Mouse (Mus musculus): Measurements from ENCODE around the gene Taf1. TPM values are rescaled to one million over a fixed set of nuclear protein-coding genes. Genes with fewer than 3 reads are reported as not detected.

Gene Taf1
- 77.6 TPM for polyA plus RNA-seq (2014; fragmentation: Illumina TruSeq; extraction: RNeasy Lipid Tissue Mini Kit (QIAGEN cat#74804); ENCODE audit: low read depth, low replicate concordance)

GRCm38 (mm10) chrX:101532347-101533221 lies at the start of gene Taf1:
Taf1 (plus strand) TSS chrX:101532734.

GRCm38 (mm10) chrX:101639741-101640166 lies 107.2 kb downstream of the Taf1 start, which contains the start of gene Ogt:
Ogt (plus strand) TSS chrX:101640060.

Other genes starting within 250 kb of the Taf1 start
- 0.54 TPM for gene Nlgn3, start 233.6 kb upstream of the Taf1 start, polyA plus RNA-seq (2014; fragmentation: Illumina TruSeq; extraction: RNeasy Lipid Tissue Mini Kit (QIAGEN cat#74804); ENCODE audit: low read depth, low replicate concordance)
- gene Gjb1, start 156.4 kb upstream of the Taf1 start, polyA plus RNA-seq (2014; fragmentation: Illumina TruSeq; extraction: RNeasy Lipid Tissue Mini Kit (QIAGEN cat#74804); ENCODE audit: low read depth, low replicate concordance): 4.7 TPM
- 30.9 TPM for gene Zmym3, start 111.9 kb upstream of the Taf1 start, polyA plus RNA-seq (2014; fragmentation: Illumina TruSeq; extraction: RNeasy Lipid Tissue Mini Kit (QIAGEN cat#74804); ENCODE audit: low read depth, low replicate concordance)
- 337 TPM for gene Nono, start 103.4 kb upstream of the Taf1 start, polyA plus RNA-seq (2014; fragmentation: Illumina TruSeq; extraction: RNeasy Lipid Tissue Mini Kit (QIAGEN cat#74804); ENCODE audit: low read depth, low replicate concordance)
- gene Itgb1bp2, start 83.6 kb upstream of the Taf1 start, polyA plus RNA-seq (2014; fragmentation: Illumina TruSeq; extraction: RNeasy Lipid Tissue Mini Kit (QIAGEN cat#74804); ENCODE audit: low read depth, low replicate concordance): 0.54 TPM
- 515 TPM for gene Ogt, start 107.3 kb downstream of the Taf1 start, polyA plus RNA-seq (2014; fragmentation: Illumina TruSeq; extraction: RNeasy Lipid Tissue Mini Kit (QIAGEN cat#74804); ENCODE audit: low read depth, low replicate concordance)
- gene Cxcr3, start 201.5 kb downstream of the Taf1 start, polyA plus RNA-seq (2014; fragmentation: Illumina TruSeq; extraction: RNeasy Lipid Tissue Mini Kit (QIAGEN cat#74804); ENCODE audit: low read depth, low replicate concordance): not detected

Measured in sigmoid colon, adult 10 weeks (tissue).